Mouse (Mus musculus): ENCODE data around the gene Eif5a. TPM values are rescaled to one million over a fixed set of nuclear protein-coding genes. Genes with fewer than 3 reads are reported as not detected.
"Not testable (repeated sequence)": the region's sequence is repeated elsewhere in the genome, so short reads cannot be mapped to it uniquely, and the experiment has no call there.

Gene Eif5a
- polyA plus RNA-seq, 1 experiment from 2014 or later = 914 TPM

DNA sequence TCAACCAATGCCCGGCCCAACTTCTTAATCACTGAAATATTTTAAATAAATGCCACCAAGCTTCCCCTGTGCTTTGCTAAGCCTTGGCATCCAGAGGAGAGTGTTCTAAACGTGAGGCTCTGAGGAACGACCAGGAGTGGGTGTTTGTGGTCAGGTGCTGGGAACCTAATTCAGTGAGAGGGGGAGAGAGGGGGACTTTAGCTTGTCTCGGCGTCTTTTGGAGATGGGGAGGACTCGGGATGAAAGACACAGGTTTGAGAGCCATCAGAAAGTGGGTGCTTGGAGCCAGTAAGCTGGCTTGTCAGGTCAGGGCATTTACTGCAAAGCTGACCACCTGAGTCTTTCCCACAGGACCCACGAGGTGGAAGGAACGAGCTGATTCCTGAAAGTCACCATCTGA is 10.0 kb upstream of the Eif5a start:
- Histone ChIP-seq H3K27ac (ENCODE audit: low read depth) (peak overlapping the region; percentile 68), H3K9ac (replicated peaks) (no peak overlapping the region; the same call in 1 of the 2 replicates), H3K9me3 (ENCODE audit: low read length) (no peaks in the 10 kb centered on the region), H3K4me2 (ENCODE audit: low read depth, low read length) (0 out of 2 replicates have a peak overlapping the region, but pooled peaks have one; percentile 5), H3K27me3 (ENCODE audit: insufficient read depth, low read length) (peaks cover 26% of the 10 kb centered on the region), H3K4me1 (ENCODE audit: insufficient read depth) (peaks cover 21% of the 10 kb centered on the region), H3K4me3 (ENCODE audit: low read depth, low read length) (no peak overlapping the region), H3K36me3 (replicated peaks; ENCODE audit: insufficient read depth, low read length) (no peaks in the 10 kb centered on the region)
- 39% methylated on average over 8 of the region's 8 CpGs for WGBS (ENCODE audit: insufficient replicate concordance)
- ATAC-seq (no peak), DNase-seq (no peak)
- TF ChIP-seq EP300 (IDR thresholded peaks at IDR 0.05; ENCODE audit: low read depth) = no peak
- TF ChIP-seq CTCF (IDR thresholded peaks at IDR 0.05; ENCODE audit: low read depth) = no peak

DNA sequence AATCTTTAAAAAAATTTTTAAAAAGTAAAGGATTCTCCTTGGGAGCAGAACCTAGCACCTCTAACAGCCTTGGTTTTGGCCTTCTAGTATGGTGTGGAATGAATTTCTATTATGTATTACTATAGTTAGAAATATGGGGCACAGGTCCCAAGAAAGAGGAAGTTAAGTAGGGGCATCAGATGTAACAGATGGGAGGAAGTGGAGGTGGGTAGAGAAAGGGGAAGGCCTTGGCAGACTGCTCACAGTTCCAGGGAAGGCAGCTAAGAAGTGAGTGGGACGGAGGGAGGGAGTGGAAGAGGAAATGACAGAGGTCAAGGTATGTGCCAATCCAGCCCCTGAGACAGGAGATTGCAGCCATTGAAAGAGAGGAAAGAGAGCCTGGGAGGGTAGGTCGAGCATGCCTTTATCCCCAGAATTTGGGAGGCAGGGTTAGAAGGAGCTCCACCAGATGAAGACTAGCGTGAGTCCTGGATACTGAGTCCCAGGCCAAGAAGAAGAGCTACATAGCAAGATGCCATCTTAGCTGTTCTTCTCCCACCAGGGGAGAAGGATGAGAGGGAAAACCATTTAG is 9.3 kb upstream of the Eif5a start:
- Histone ChIP-seq H3K4me1 (ENCODE audit: insufficient read depth) (peaks cover 17% of the 10 kb centered on the region), H3K36me3 (replicated peaks; ENCODE audit: insufficient read depth, low read length) (no peaks in the 10 kb centered on the region), H3K27me3 (ENCODE audit: insufficient read depth, low read length) (peaks cover 19% of the 10 kb centered on the region), H3K9ac (replicated peaks) (no peak overlapping the region), H3K4me2 (ENCODE audit: low read depth, low read length) (peak overlapping the region; percentile 27; the same call in 1 of the 2 replicates), H3K4me3 (ENCODE audit: low read depth, low read length) (no peak overlapping the region), H3K9me3 (ENCODE audit: low read length) (no peaks in the 10 kb centered on the region), H3K27ac (ENCODE audit: low read depth) (peak overlapping the region; percentile 59)
- TF ChIP-seq EP300 (IDR thresholded peaks at IDR 0.05; ENCODE audit: low read depth) = no peak
- TF ChIP-seq CTCF (IDR thresholded peaks at IDR 0.05; ENCODE audit: low read depth) = no peak
- DNase-seq = peak; percentile 28
- 0 out of 2 replicates have a peak, but pooled peaks have one; percentile 14 for ATAC-seq
- 48% methylated on average over 3 of the region's 3 CpGs for WGBS (ENCODE audit: insufficient replicate concordance)

DNA sequence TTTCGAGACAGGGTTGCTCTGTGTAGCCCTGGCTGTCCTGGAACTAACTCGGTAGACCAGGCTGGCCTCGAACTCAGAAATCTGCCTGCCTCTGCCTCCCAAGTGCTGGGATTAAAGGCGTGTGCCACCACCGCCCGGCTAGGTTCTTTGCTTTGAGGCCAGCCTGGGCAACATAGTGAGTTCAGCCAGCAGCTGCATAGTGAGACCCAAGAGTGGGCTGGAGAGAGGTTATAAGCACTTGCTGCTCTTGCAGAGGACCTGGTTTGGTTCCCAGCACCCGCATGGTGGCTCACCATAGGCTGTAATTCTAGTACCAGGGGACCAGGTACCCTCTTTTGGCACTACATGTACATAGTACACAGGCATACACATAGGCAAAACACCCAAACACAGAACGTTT is 8.4 kb upstream of the Eif5a start:
- H3K4me3 ChIP-seq (ENCODE audit: low read depth, low read length); H3K9ac ChIP-seq (replicated peaks); H3K4me1 ChIP-seq (ENCODE audit: insufficient read depth); DNase-seq; H3K4me2 ChIP-seq (ENCODE audit: low read depth, low read length); H3K9me3 ChIP-seq (ENCODE audit: low read length); H3K27ac ChIP-seq (ENCODE audit: low read depth); ATAC-seq; H3K36me3 ChIP-seq (replicated peaks; ENCODE audit: insufficient read depth, low read length): not testable (repeated sequence)
- peaks cover 10% of the 10 kb centered on the region for H3K27me3 ChIP-seq (ENCODE audit: insufficient read depth, low read length)
- WGBS (ENCODE audit: insufficient replicate concordance) = 79% methylated on average over 8 of the region's 8 CpGs

DNA sequence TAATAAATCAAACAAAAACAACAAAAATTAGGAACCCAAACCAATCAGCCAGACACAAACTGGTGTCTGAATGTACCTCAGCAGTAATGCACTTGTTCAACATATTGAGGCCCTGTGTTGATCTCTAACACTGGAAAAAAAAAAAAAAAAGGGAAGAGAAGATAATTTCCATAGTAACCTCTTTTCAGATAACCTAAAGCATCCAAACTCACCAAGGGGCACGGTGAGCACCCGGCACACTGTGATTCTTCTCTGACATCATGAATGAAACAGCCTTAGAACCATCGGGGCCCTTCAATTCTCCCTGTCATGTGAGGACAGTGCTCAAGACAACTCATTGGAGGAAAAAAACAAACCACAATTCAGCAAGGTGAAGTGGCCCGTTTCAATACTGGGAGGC is 8.0 kb upstream of the Eif5a start:
- H3K9ac ChIP-seq (replicated peaks) = no peak overlapping the region
- H3K9me3 ChIP-seq (ENCODE audit: low read length) = no peaks in the 10 kb centered on the region
- ATAC-seq = no peak
- peaks cover 5% of the 10 kb centered on the region for H3K4me1 ChIP-seq (ENCODE audit: insufficient read depth)
- peaks cover 6% of the 10 kb centered on the region for H3K27me3 ChIP-seq (ENCODE audit: insufficient read depth, low read length)
- DNase-seq = no peak
- no peak for TF ChIP-seq CTCF (IDR thresholded peaks at IDR 0.05; ENCODE audit: low read depth)
- TF ChIP-seq EP300 (IDR thresholded peaks at IDR 0.05; ENCODE audit: low read depth) = no peak
- H3K4me2 ChIP-seq (ENCODE audit: low read depth, low read length) = no peak overlapping the region
- H3K4me3 ChIP-seq (ENCODE audit: low read depth, low read length) = no peak overlapping the region
- WGBS (ENCODE audit: insufficient replicate concordance) = 27% methylated on average over 4 of the region's 4 CpGs
- H3K36me3 ChIP-seq (replicated peaks; ENCODE audit: insufficient read depth, low read length) = no peaks in the 10 kb centered on the region
- H3K27ac ChIP-seq (ENCODE audit: low read depth) = no peak overlapping the region

DNA sequence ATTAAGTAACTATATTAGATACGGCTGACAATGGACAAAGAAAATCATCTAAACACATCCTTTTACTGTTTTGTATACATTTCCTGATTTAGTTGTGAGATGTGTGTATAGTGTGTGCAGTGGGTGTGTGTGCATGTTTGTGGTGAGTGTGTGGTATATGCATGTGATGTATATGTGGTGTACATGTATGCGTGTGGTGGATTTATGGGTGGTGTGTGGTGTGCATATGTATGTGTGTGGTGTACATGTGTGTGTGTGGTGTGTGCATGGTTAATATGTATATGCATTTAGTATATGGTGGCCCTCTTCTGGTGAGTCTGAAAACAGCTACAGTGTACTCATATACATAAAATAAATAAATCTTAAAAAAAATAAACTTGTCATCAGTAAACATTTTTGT is 5.7 kb upstream of the Eif5a start:
- no peaks in the 10 kb centered on the region for H3K27me3 ChIP-seq (ENCODE audit: insufficient read depth, low read length)
- H3K9me3 ChIP-seq (ENCODE audit: low read length) = no peaks in the 10 kb centered on the region
- TF ChIP-seq CTCF (IDR thresholded peaks at IDR 0.05; ENCODE audit: low read depth) = 0 out of 2 replicates have a peak, but pooled peaks have one; percentile 18
- no peak for TF ChIP-seq EP300 (IDR thresholded peaks at IDR 0.05; ENCODE audit: low read depth)
- peaks cover 8% of the 10 kb centered on the region for H3K4me1 ChIP-seq (ENCODE audit: insufficient read depth)
- 90% methylated on average over 2 of the region's 2 CpGs for WGBS (ENCODE audit: insufficient replicate concordance)
- ATAC-seq (no peak), DNase-seq (no peak)
- H3K9ac ChIP-seq (replicated peaks) = no peak overlapping the region
- H3K36me3 ChIP-seq (replicated peaks; ENCODE audit: insufficient read depth, low read length) = no peaks in the 10 kb centered on the region
- H3K27ac ChIP-seq (ENCODE audit: low read depth) = no peak overlapping the region
- H3K4me2 ChIP-seq (ENCODE audit: low read depth, low read length) = no peak overlapping the region
- H3K4me3 ChIP-seq (ENCODE audit: low read depth, low read length) = no peak overlapping the region

DNA sequence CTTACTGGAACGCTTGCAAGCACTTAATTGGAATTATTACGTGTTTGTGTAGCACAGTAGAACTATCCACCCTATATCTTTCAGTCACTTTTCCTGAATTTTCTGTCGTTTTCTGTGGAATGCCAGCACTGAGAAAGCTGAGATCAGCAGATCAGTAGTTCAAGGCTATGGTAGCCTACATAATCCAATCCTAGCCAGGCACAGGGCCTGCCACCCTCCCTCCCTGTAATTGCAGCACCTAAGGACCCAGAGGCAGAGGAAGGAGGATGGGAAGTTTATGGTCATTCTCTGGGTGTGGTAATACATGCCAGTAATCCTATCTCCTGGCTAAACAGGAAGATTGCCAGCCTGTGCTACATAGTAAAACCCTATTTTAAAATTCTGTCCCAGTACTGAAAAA is 1.0 kb upstream of the Eif5a start:
- DNase-seq (peak; percentile 12), ATAC-seq (no peak)
- peaks cover 12% of the 10 kb centered on the region for H3K36me3 ChIP-seq (replicated peaks; ENCODE audit: insufficient read depth, low read length)
- H3K4me2 ChIP-seq (ENCODE audit: low read depth, low read length) = peak overlapping the region; percentile 92
- TF ChIP-seq EP300 (IDR thresholded peaks at IDR 0.05; ENCODE audit: low read depth) = no peak
- no peak for TF ChIP-seq CTCF (IDR thresholded peaks at IDR 0.05; ENCODE audit: low read depth)
- H3K9ac ChIP-seq (replicated peaks) = no peak overlapping the region; the same call in 1 of the 2 replicates
- H3K27ac ChIP-seq (ENCODE audit: low read depth) = peak overlapping the region; percentile 100
- peak overlapping the region; percentile 96; the same call in 1 of the 2 replicates for H3K4me3 ChIP-seq (ENCODE audit: low read depth, low read length)
- peaks cover 28% of the 10 kb centered on the region for H3K4me1 ChIP-seq (ENCODE audit: insufficient read depth)
- 60% methylated on average over 3 of the region's 3 CpGs for WGBS (ENCODE audit: insufficient replicate concordance)
- no peaks in the 10 kb centered on the region for H3K9me3 ChIP-seq (ENCODE audit: low read length)
- no peaks in the 10 kb centered on the region for H3K27me3 ChIP-seq (ENCODE audit: insufficient read depth, low read length)
